Mouse (Mus musculus) cerebellum, postnatal 4 days (tissue): ENCODE data around the gene Rbm19.
A peak's percentile ranks its signal among the peaks of the same experiment; 100 is the strongest.

Experiments
- DNase-seq, 2 experiments: peaks; one replicate each; pipeline ENCODE4 v3.0.0; 2022; ENCODE audit warnings: low spot score in 2 of 2, mixed read lengths in 1 of 2

The Rbm19 gene

GRCm38 (mm10) chr5:120164450-120164849 is 48.2 kb downstream of the Rbm19 start:
- peak; percentile 30 to 62 for DNase-seq

DNA sequence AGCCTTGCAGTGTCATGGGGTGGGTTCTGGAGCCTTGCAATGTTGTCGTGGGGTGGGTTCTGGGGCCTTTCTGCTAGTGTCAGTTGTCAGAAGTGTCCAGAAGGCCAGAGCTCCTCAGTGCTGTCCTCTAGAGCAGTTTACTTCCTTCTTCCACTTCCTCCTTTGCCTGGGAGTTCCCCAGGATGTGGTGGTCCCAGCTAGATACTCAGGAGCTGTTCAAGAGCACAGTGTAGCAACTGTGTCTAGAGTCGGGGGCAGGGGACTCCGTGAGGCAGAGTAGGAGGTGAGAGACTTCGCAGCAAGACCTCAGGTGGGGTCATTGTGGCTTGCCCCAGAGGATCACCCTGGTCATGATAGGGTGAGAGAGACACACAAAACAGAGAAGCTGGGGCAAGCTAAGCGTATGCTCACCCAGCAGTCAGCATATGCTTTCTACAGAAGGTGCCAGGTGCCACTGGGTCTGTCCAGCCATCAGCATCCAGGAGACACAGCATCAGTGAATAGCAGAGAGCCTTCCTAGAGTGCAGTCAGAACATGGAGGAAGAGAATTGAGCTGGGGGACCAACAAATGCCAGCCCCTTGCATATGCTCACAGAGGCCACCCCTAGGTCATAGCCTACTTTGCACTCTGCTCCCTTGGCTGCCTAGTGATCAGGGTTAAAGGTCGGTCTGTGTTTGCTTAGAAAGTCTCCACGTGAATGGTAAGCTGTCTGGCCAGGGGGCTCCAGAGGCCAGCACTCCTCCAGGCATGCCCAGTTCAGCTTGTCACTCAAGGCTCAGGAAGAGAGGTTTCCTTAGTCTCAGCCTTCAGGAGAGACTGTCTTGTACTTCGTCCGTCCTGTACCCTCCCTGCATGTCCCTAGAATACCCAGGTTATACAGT is 49.0 kb downstream of the Rbm19 start:
- DNase-seq = no peak

GRCm38 (mm10) chr5:120167787-120168325 is 51.6 kb downstream of the Rbm19 start:
- peak in 1 of 2 experiments; percentile 53 for DNase-seq

- no peak for DNase-seq
These were observed 55.8 kb downstream of the Rbm19 start for GRCm38 (mm10) chr5:120171865-120172728.

GRCm38 (mm10) chr5:120172729-120173101 is 56.5 kb downstream of the Rbm19 start:
- DNase-seq = no peak

- DNase-seq = peak in 1 of 2 experiments; percentile 36
These were observed 58.1 kb downstream of the Rbm19 start for GRCm38 (mm10) chr5:120174317-120174716.

- DNase-seq = no peak
These were observed 59.0 kb downstream of the Rbm19 start for GRCm38 (mm10) chr5:120175217-120175616.

GRCm38 (mm10) chr5:120176246-120177065 is 60.2 kb downstream of the Rbm19 start:
- DNase-seq = no peak

GRCm38 (mm10) chr5:120177066-120177340 is 60.7 kb downstream of the Rbm19 start:
- DNase-seq = no peak

GRCm38 (mm10) chr5:120180102-120180501 is 63.8 kb downstream of the Rbm19 start:
- no peak for DNase-seq

DNA sequence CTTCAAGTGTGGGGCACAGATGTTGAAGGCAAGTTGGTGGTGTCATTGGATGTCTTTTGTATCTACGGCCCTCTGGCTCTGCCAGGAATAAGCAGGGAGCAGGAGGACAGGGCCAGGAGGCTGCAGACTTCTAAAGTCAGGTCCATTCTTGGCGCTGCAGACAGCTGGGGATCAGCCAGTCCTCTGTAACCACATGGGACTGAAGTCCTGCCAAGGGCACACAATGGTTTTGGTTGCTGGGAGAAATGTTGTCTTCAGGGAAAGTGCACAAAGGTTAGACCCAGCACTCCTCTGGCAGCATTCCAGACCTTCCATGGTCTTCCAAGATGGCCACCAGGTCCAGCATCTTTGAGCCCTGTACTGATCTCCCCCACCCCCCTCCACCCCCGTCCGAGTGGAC is 65.1 kb downstream of the Rbm19 start:
- no peak for DNase-seq

DNA sequence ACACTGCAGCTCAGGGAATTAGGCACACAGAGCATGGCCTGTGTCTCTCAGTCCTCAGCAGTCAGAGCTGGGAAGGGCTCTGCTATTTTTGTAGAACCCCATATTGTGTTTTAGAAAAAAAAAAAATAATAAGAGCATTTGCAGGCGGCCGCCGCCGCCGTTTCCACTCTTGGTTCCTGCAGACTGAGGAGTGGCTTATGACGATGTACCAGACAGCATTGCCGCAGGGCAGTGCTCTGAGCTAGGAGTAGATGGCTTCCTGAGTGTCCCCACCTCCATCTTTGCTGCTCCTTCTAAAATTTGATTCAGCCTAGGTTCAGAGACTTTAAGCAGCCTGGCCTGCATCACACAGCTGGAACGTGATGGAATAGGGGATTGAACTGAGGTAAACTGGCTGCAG is 67.1 kb downstream of the Rbm19 start:
- no peak for DNase-seq

GRCm38 (mm10) chr5:120183790-120184189 is 67.5 kb downstream of the Rbm19 start:
- no peak for DNase-seq

GRCm38 (mm10) chr5:120185949-120186348 is 69.7 kb downstream of the Rbm19 start:
- no peak for DNase-seq

GRCm38 (mm10) chr5:120188541-120188940 is 72.3 kb downstream of the Rbm19 start:
- peak in 1 of 2 experiments; percentile 34 for DNase-seq

- DNase-seq = no peak
These were observed 73.8 kb downstream of the Rbm19 start for GRCm38 (mm10) chr5:120190001-120190582.

GRCm38 (mm10) chr5:120191620-120192019 is 75.4 kb downstream of the Rbm19 start:
- no peak for DNase-seq

- DNase-seq = peak in 1 of 2 experiments; percentile 58
These were observed 78.2 kb downstream of the Rbm19 start for GRCm38 (mm10) chr5:120194309-120194941.

- no peak for DNase-seq
These were observed 78.7 kb downstream of the Rbm19 start for GRCm38 (mm10) chr5:120194948-120195347.

GRCm38 (mm10) chr5:120196879-120197278 is 80.6 kb downstream of the Rbm19 start:
- no peak for DNase-seq
